Mouse (Mus musculus): Measurements from ENCODE around the gene Vwa8.

- TF ChIP-seq CTCF (IDR thresholded peaks at IDR 0.05): no peak
- no peak for TF ChIP-seq EP300 (IDR thresholded peaks at IDR 0.05)
Observed at GRCm38 (mm10) chr14:79182801-79183200, 333.9 kb downstream of the Vwa8 start.
